Mouse (Mus musculus): ENCODE data around the gene Apc2.
"Not testable (repeated sequence)": the region's sequence is repeated elsewhere in the genome, so short reads cannot be mapped to it uniquely, and the experiment has no call there.

Gene Apc2

DNA sequence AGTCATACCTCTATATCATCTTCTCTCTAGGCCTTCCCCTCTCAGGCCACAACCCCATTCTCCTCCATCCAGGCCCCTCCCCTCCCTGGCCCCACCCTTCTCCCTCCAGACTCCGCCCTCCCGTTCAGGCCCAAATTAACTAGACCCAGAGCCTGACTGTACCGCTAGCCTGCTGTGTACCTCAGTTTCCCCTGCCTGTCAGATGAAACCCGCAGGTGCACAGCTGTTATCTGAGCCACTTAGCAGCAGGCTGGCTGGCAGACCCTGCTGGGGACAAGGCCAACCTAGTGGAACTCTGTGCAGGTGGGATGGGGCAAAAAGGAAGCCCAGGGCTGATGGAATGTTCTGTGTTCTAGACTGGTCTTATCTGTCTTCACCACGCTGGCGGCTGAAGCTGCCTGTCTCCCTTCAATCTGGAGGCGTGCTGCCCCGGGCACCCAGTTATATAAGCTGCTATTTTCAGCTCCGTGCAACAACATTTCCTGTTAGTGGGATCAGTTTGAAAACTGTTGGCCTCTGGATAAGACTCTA lies 48.4 kb downstream of the Apc2 start:
- no peak for DNase-seq

GRCm38 (mm10) chr10:80345122-80345521 lies 49.3 kb downstream of the Apc2 start:
- peak in 1 of 2 experiments; percentile 45 for DNase-seq

DNA sequence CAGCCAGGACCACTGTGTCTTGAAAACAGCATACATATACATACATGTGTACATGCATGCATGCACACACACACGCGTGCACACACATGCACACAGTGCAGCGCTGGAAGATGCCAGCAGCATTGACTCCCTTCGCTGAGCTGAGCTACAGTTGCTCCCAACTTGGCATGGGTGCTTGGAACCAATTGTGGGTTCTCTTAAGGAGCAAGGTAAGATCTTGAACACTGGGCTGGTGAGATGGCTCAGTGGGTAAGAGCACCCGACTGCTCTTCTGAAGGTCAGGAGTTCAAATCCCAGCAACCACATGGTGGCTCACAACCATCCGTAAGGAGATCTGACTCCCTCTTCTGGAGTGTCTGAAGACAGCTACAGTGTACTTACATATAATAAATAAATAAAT lies 50.2 kb downstream of the Apc2 start:
- not testable (repeated sequence) for DNase-seq

DNA sequence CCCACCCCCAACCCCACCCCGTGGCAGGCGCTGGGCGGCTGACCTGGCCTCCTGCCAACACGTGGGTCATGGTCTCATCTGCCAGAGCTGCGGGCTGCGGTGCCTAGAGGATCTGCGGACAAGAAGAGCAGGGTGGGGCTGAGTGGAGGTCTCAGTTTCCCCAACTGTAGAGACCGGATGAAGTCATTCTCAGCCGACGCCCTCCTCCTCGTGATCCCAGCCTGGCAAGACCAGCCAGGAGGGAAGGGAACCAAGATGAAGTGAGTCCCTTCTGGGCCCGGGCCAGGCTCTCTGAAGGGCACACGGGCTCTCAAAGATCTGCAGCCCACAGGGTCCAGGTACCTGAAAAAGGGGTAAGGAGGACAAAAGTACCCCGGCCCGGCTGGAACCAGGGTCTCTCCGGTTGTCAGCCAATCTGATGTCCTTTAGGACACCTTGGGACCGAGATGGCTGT lies 51.8 kb downstream of the Apc2 start:
- no peak for DNase-seq

DNA sequence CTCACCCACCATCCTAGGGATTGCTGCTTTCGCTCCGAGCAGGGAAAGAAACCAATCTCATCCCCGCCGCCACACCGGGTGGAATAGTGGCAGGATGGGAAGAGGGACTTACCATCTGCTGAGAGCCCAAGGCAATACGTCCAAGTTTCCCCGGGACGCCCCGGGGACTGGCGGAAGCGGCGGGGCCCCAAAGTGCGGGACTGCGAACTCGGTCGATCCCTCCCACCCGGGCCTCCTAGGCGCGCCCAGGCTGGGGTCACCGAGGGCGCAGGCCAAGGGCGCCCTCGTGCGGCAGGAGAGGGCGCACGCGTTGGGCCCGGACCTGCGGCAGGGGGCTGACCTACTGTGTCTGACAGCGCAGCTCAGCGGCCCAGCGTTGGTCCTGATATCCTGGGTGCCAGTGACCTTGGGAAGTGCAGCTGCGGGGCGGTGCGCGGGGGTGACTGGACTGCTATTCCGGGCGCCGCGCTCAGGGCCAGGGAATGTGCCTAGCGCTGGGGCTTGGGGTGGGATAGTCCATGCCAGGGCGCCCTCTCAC lies 52.5 kb downstream of the Apc2 start, which contains the start of gene Adamtsl5:
Adamtsl5 (minus strand) TSS at position 169 of the 538 bp plus-strand sequence.
- DNase-seq = peak; percentile 76 to 79

DNA sequence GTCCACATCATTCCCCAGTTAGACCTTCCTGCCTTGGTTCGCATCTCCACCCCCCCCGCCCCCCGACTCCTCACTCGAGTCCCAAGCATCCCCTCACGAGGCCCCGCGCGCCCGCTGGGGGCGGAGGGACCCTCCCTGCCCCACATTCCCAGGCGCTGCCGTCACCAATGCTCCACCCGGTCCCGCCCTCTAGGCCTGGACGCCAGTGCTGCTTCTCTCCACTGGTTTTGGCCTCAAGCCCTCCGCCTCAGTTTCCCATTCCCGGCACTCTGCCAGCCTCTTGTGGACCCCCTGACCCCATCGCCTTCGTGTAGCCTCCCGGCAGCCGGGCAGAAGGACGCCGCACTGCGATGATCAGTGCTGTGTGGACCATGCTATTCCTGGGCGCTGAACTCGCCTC lies 53.2 kb downstream of the Apc2 start:
- peak in 1 of 2 experiments; percentile 58 for DNase-seq

GRCm38 (mm10) chr10:80350292-80350691 lies 54.5 kb downstream of the Apc2 start:
- peak; percentile 85 to 91 for DNase-seq

DNA sequence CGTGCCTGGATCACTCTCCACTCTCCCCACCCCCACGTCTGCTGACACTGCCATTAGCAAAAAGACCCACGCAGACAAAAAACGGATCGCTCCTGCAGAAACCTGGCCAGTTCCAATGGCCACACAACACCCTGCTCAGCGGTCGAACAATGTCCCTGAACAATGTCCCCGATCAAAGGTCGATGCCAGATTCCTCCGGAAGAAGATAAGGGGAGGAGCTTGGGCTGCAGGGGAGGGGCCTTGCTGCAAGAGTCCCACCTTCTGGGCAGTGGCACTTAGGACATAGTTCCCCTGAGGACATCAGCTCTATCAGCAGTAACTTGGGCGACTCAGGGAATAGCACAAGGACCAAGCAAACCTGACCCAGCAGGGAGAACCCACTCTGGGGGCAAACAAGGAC lies 56.1 kb downstream of the Apc2 start:
- no peak for DNase-seq

DNA sequence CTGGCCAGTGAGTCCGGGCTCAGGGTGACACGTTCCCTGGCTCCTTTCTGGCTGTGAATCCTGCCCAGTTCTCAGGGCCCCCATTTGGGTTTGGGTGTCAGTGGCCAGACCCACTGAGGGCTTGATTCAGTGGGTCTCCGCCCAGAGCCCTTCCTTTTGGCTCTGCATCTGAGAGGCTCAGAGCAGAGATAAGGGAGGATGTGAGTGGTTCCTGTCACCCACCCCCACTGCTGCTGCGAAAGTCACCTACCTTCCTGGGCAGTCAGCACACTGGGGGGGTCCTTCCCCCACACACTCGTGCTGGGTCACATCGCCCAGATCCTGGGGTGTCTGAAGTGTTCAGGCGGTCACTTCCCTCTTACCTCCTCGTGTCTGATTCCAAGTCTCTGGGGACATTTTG lies 57.0 kb downstream of the Apc2 start:
- DNase-seq = no peak

DNA sequence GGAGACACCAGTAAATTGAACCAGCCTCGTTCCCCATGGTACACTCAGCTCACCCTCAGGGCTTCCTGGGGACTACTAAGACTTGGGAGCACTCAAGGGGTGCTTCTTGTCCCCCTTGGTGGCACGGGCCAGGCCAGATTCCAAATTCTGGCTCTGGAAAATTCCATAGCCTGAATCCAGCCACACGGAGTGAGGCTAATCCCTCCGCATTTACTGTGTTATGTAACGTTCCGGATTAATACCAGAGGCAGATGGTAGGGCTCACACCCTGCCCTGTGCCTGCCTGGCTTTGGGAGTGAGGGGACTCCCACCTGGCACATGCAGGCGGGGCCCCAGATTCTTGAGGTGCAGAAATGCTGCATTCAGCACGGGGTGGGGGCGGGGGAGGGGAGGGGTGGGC lies 59.7 kb downstream of the Apc2 start:
- no peak for DNase-seq

DNA sequence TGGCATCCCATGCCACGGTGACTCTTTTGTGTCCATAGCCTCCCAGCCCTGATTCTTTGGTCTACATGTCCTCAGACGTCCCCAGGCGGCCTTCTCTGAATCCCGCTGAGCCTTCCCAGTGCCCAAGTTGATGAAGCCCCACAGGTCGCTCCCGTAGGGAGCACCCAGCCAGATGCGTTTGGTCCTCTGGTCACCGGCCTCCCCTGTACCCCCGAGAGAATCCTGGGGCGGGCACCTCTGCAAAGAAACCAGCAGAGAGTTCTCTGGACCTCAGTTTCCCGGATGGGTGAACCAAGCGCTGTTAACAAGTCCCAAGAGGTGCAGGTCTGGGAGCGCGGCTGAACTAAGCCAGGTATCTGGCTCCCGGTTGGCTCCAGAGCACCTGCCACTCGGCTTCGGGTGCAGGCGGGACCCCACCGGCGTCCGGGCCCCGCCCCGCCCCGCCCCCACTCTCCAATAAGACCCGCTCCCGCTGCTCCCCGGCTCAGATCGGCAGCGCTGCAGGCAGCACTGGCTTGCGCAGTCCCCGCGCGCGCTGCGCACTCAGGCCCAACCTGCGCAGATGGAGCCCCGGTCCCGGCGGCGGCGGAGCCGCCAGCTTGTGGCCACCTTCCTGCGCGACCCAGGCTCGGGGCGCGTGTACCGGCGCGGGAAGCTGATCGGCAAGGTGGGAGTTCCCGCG lies 60.4 kb downstream of the Apc2 start, which contains the start of gene Plk5:
Plk5 (plus strand) TSS at position 459 of the 682 bp plus-strand sequence.
- no peak for DNase-seq

GRCm38 (mm10) chr10:80356737-80357136 lies 61.0 kb downstream of the Apc2 start:
- no peak for DNase-seq

- no peak for DNase-seq
These were observed 61.6 kb downstream of the Apc2 start for GRCm38 (mm10) chr10:80357336-80357735.

DNA sequence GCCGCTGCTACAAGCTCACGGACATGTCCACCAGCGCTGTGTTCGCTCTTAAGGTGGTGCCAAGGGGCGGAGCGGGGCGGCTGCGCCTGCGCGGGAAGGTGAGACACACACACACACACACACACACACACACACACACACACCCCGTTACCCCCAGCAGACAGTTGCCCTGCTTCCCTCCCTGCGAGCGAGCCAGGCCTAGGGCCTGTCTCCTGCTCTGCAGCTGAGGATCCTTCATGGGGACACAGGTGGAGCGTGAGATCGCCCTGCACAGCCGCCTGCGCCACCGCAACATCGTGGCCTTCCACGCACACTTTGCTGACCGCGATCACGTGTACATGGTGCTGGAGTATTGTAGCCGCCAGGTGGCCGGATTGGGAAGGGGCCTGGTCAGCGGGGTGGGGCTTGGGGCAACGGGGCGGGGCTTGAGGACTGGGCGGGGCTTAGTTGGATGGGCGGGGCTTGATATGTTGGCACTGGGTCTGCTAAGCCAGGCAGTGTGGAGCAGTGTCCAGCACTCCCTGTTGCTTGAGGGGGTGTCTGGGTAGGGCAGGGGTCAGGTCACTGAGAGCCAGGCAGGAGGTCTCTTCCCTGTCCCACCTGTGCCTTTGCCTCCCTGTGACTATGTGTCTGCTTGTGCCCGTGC lies 62.3 kb downstream of the Apc2 start:
- peak; percentile 43 to 61 for DNase-seq

DNA sequence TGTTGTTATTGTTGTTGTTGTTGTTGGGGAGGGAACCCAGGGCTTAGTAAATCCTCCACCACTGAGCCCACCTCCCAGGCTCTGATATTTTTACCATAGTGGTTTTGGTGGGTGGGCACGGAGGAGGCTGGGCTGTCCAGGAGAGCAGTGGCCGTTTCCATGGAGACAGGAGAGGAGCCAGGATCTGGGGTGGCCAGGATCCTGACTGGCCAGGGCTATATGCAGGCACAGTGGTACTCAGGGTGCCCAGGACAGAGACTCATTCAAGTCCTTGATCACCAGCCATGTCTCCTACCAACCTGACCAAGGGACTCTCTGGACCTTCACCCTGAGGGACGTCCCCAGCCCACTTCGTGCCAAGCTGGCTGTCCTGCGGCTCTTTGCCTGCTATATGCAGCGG lies 68.0 kb downstream of the Apc2 start:
- no peak for DNase-seq

- no peak for DNase-seq
These were observed 70.0 kb downstream of the Apc2 start for GRCm38 (mm10) chr10:80365736-80366135.
